Mouse (Mus musculus) lung, embryonic 14.5 days (tissue): Measurements from ENCODE around the gene Nrg3. TPM values are rescaled to one million over a fixed set of nuclear protein-coding genes. Genes with fewer than 3 reads are reported as not detected.

ENCODE experiments used
- ATAC-seq: fragments of 200-750 bp; cut with Nextera tagmentation; 2 replicates; pipeline ENCODE4 v1.8.0; 2017; ENCODE audit warnings: mild to moderate bottlenecking, moderate TSS enrichment, moderate library complexity; ENCODE audit not compliant: insufficient read depth
- DNase-seq: peaks from one replicate; pipeline ENCODE4 v3.0.0-alpha.2; 2015
- H3K27ac ChIP-seq: fragments of 300-500 bp; sonication (generic); 2 replicates; pipeline ENCODE4 v1.5.1; 2014; ENCODE audit warnings: low read depth, mild to moderate bottlenecking, moderate library complexity
- H3K27me3 ChIP-seq: fragments of 300-500 bp; sonication (generic); 2 replicates; pipeline ENCODE4 v1.6.1; 2014; ENCODE audit warnings: low read length, control low read depth; ENCODE audit not compliant: insufficient read depth
- H3K36me3 ChIP-seq: fragments of 300-500 bp; sonication (generic); 2 replicates; pipeline ENCODE4 v1.6.1; 2014; ENCODE audit warnings: control low read depth; ENCODE audit not compliant: insufficient read depth
- H3K4me1 ChIP-seq: fragments of 300-500 bp; sonication (generic); 2 replicates; pipeline ENCODE4 v1.6.1; 2014; ENCODE audit warnings: antibody characterized with exemption, control low read depth; ENCODE audit not compliant: insufficient read depth
- H3K4me2 ChIP-seq: fragments of 300-500 bp; sonication (generic); 2 replicates; pipeline ENCODE4 v1.6.1; 2014; ENCODE audit warnings: mild to moderate bottlenecking
- H3K4me3 ChIP-seq: fragments of 300-500 bp; sonication (generic); 2 replicates; pipeline ENCODE4 v1.5.1; 2014; ENCODE audit warnings: low read depth, low read length
- H3K9ac ChIP-seq: fragments of 300-500 bp; sonication (generic); 2 replicates; pipeline ENCODE4 v1.6.1; 2014
- H3K9me3 ChIP-seq: fragments of 300-500 bp; sonication (generic); 2 replicates; pipeline ENCODE4 v1.6.1; 2016; ENCODE audit warnings: low read depth, low read length, control low read depth
- CTCF ChIP-seq: IDR thresholded peaks from 2 replicates; pipeline ENCODE4 v1.5.1; 2016; ENCODE audit warnings: antibody characterized with exemption, low read depth
- WGBS: fragments of 180-500 bp; shearing (Covaris S2); extraction: QIAGEN DNeasy Blood & Tissue Kit; methylation state at CpG from one replicate; pipeline ENCODE4 v1.1.7; 2014; 5-methylcytosine and 5-hydroxymethylcytosine counted together
- polyA plus RNA-seq: library from polyadenylated mRNA; unstranded; fragments of >200 nt; fragmentation: Nextera tagmentation; extraction: Ambion mirVana; gene quantifications from 2 replicates; pipeline ENCODE4 v1.2.1, GENCODE M21; 2014

Gene Nrg3
- polyA plus RNA-seq, 1 experiment from 2014 or later = not detected

DNA sequence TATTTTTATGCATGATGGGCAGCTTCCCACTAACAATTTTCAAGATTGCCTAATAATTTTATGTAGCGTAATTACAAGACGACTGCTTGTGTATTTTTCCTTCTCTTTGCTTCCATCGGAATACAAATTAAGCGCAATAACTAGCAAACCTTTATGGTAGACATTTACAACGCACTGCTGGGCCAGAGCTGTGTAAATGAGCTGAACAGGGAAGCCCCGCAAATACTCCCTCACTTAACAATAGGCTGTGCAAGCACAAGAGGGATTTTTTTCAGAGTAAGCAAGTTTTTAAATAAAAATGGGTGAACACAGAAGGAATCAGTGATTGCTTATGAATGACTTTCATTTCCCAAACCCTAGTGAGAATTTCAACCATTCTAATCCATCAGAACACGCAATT, 513.5 kb downstream of the Nrg3 start:
- H3K9me3 ChIP-seq = no peaks in the 10 kb centered on the region
- H3K27ac ChIP-seq = no peak overlapping the region
- 81% methylated on average over 7 of the region's 7 CpGs for whole genome bisulfite sequencing
- no peaks in the 10 kb centered on the region for H3K4me1 ChIP-seq
- no peaks in the 10 kb centered on the region for H3K27me3 ChIP-seq
- H3K36me3 ChIP-seq = no peaks in the 10 kb centered on the region
- DNase-seq = no peak
- no peak overlapping the region for H3K4me2 ChIP-seq
- no peak overlapping the region for H3K9ac ChIP-seq
- TF ChIP-seq CTCF = no peak
- ATAC-seq = no peak
- no peak overlapping the region for H3K4me3 ChIP-seq

- Histone ChIP-seq H3K9me3 (no peaks in the 10 kb centered on the region), H3K9ac (no peak overlapping the region), H3K4me1 (no peaks in the 10 kb centered on the region), H3K4me2 (no peak overlapping the region), H3K36me3 (no peaks in the 10 kb centered on the region), H3K27ac (no peak overlapping the region), H3K4me3 (no peak overlapping the region), H3K27me3 (no peaks in the 10 kb centered on the region)
- DNase-seq = no peak
- ATAC-seq = no peak
- TF ChIP-seq CTCF = no peak
- 83% methylated on average over 1 of the region's 1 CpGs for WGBS
Measured at GRCm38 (mm10) chr14:38937481-38937880, 535.4 kb downstream of the Nrg3 start.

DNA sequence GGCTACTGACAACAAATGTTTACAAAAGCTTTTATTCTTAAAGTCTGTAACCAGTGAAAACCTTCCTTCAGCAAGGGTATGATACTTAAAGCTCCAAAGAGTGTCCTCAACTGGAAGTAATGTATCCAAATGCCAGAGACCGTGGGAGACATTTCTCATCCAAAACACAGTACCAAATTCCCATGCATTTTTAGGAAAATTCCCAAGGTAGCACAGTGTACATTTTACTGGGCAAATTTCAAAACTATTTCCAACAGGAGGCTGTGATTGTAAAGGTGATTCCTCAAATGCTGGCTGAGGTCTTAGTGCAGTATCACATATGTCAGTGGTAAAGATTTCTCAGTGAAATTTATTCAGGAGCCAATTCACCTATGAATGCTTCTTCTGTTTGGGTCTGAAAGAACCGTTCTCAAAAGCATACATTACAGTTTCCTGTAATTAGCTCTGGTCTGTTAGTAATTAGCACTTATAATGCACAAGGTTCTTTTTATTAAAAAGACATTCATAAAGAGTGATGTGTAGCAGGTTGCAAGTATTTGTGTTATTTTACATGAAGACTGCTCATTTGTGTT, 536.3 kb downstream of the Nrg3 start:
- ATAC-seq = no peak
- TF ChIP-seq CTCF = no peak
- DNase-seq = no peak
- Histone ChIP-seq H3K27ac (no peak overlapping the region), H3K9me3 (no peaks in the 10 kb centered on the region), H3K27me3 (no peaks in the 10 kb centered on the region), H3K4me3 (no peak overlapping the region), H3K4me1 (no peaks in the 10 kb centered on the region), H3K36me3 (no peaks in the 10 kb centered on the region), H3K4me2 (no peak overlapping the region), H3K9ac (no peak overlapping the region)
- whole genome bisulfite sequencing = 68% methylated on average over 2 of the region's 2 CpGs

DNA sequence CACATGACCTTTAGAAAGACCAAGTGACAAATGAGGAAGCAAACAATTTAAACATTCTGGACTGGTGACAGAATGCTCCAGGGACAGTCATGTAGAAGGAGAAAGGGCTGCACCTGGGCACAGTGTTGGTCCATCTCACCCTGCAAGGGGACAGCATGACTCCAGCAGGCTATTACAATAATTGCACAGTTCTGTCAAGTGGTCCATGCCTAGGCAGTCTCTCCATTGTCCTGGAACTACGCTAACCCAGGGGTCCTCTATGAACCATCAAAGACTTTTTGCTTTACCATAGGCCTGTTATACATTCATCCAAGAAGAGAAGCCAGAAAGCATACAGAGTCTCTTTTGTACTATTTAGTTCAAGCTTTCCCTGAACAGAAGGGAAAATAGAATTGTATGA, 549.2 kb downstream of the Nrg3 start:
- Histone ChIP-seq H3K4me1 (no peaks in the 10 kb centered on the region), H3K27me3 (no peaks in the 10 kb centered on the region), H3K4me3 (no peak overlapping the region), H3K9ac (no peak overlapping the region), H3K36me3 (no peaks in the 10 kb centered on the region), H3K9me3 (no peaks in the 10 kb centered on the region), H3K4me2 (no peak overlapping the region), H3K27ac (no peak overlapping the region)
- ATAC-seq (no peak), DNase-seq (no peak)
- WGBS = 79% methylated on average over 1 of the region's 1 CpGs
- no peak for TF ChIP-seq CTCF

GRCm38 (mm10) chr14:38920800-38921199, 552.1 kb downstream of the Nrg3 start:
- no peaks in the 10 kb centered on the region for H3K4me1 ChIP-seq
- H3K27me3 ChIP-seq = no peaks in the 10 kb centered on the region
- H3K4me3 ChIP-seq = no peak overlapping the region
- H3K36me3 ChIP-seq = no peaks in the 10 kb centered on the region
- DNase-seq (no peak), ATAC-seq (no peak)
- no peak overlapping the region for H3K27ac ChIP-seq
- no peak overlapping the region for H3K4me2 ChIP-seq
- H3K9me3 ChIP-seq = no peaks in the 10 kb centered on the region
- no peak for TF ChIP-seq CTCF
- H3K9ac ChIP-seq = no peak overlapping the region
- 70% methylated on average over 2 of the region's 2 CpGs for WGBS

DNA sequence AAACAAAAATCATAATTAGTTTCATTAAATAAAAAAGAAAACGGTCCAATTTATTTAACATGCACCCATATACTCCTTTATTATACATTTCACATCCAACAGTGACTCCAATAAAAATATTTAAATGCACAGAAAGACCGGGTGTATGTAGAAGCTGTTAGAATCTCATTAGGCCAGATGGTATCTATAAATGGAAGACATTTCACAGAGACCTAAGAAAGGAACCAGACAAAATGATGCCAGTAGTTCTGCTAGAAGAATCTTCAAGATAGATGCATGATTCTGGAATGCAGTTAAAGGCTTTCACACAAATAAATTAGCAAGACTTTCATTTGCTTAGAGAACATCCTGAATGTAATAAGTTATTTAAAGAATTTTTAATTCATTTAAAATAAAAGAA, 602.3 kb downstream of the Nrg3 start:
- no peaks in the 10 kb centered on the region for H3K36me3 ChIP-seq
- 50% methylated on average over 2 of the region's 2 CpGs for WGBS
- no peaks in the 10 kb centered on the region for H3K27me3 ChIP-seq
- ATAC-seq (no peak), DNase-seq (no peak)
- no peaks in the 10 kb centered on the region for H3K4me1 ChIP-seq
- no peak overlapping the region for H3K4me3 ChIP-seq
- no peak overlapping the region for H3K9ac ChIP-seq
- H3K4me2 ChIP-seq = no peak overlapping the region
- no peak overlapping the region for H3K27ac ChIP-seq
- H3K9me3 ChIP-seq = no peaks in the 10 kb centered on the region
- no peak for TF ChIP-seq CTCF

- ATAC-seq (no peak), DNase-seq (no peak)
- H3K4me2 ChIP-seq = no peak overlapping the region
- WGBS = 89% methylated on average over 1 of the region's 1 CpGs
- no peaks in the 10 kb centered on the region for H3K36me3 ChIP-seq
- no peaks in the 10 kb centered on the region for H3K27me3 ChIP-seq
- no peaks in the 10 kb centered on the region for H3K9me3 ChIP-seq
- no peak for TF ChIP-seq CTCF
- no peak overlapping the region for H3K27ac ChIP-seq
- no peak overlapping the region for H3K9ac ChIP-seq
- H3K4me3 ChIP-seq = no peak overlapping the region
- no peaks in the 10 kb centered on the region for H3K4me1 ChIP-seq
Measured at GRCm38 (mm10) chr14:38847566-38847965, 625.3 kb downstream of the Nrg3 start.

DNA sequence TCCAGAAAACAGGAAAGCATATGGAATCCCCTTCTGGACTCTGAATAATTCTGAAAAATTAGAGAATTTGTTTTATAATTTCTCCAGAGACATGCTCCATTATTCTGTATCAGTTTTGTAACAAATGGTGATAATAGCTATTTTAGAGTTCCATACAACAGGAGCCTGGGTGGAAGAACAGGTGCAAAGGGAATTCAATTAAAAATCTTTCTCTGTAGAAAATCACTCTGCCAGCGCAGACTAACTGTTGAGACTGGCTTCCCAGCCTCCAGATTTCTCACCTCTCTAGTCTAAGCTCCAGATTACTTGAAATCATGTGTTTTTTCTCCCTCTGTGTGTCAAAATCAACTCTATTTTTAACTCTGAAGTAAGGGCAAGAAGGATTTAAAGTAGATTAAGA, 625.8 kb downstream of the Nrg3 start:
- DNase-seq = no peak
- 71% methylated on average over 1 of the region's 1 CpGs for WGBS

More for the DNA sequence above, 625.8 kb downstream of the Nrg3 start:
- no peak for TF ChIP-seq CTCF
- no peak overlapping the region for H3K9ac ChIP-seq
- no peaks in the 10 kb centered on the region for H3K27me3 ChIP-seq
- no peak overlapping the region for H3K4me2 ChIP-seq
- no peaks in the 10 kb centered on the region for H3K4me1 ChIP-seq
- H3K4me3 ChIP-seq = no peak overlapping the region
- ATAC-seq = no peak
- H3K36me3 ChIP-seq = no peaks in the 10 kb centered on the region
- no peaks in the 10 kb centered on the region for H3K9me3 ChIP-seq
- H3K27ac ChIP-seq = no peak overlapping the region
